Mouse (Mus musculus) gastrocnemius, adult 8-10 months (tissue): ENCODE measurements around the gene Hist1h3f. TPM values are rescaled to one million over a fixed set of nuclear protein-coding genes. Genes with fewer than 3 reads are reported as not detected.
A peak's percentile ranks its signal among the peaks of the same experiment; 100 is the strongest.

Experiments
- DNase-seq, 2 experiments: peaks; one replicate each; pipeline ENCODE4 v3.0.0; 2022; ENCODE audit warnings: low spot score in 2 of 2
- total RNA-seq, 4 experiments: library from RNA; stranded (reverse); gene quantifications; 2 replicates each; pipeline ENCODE4 v1.2.4; 2022

Hist1h3f gene
- 1 to 10 TPM; 3.1 to 5.0 (median 4.4) TPM for total RNA-seq

- peak; percentile 26 to 44 for DNase-seq
Observed at GRCm38 (mm10) chr13:23543965-23544786, at the start of gene Hist1h3f. Gene Hist1h3f (plus strand): TSS chr13:23544052.

GRCm38 (mm10) chr13:23495526-23495925 is 48.3 kb upstream of the Hist1h3f start:
- no peak for DNase-seq

DNA sequence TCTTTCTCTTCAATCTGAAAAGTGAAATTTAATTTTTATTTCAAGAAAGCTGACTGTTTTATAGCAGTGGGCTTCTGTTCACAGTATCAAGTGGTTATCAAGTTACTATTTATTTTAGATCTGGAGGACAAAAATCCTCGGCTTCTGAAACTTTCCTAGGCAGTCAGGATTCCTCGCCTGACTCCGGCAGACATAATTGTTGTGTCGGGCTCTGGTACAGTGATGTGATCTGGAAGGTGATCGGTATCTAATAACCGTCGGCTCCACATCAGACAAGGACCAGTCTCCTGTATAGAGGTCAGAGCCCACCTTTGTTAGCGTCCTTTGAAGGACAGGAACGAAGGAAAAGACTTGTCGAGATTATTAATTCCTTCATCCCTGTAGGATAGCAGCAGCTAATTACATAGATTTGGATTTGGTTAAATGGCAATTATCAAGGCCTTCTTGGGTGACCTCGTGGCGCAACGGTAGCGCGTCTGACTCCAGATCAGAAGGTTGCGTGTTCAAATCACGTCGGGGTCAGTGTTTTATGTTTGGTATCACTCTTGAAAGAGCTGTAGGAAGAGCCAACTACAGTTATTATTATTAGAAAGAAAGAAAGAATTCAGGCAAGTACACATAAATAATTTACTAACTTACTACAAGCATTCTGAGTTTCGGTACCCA is 46.1 kb upstream of the Hist1h3f start:
- DNase-seq = no peak

GRCm38 (mm10) chr13:23498653-23499052 is 45.2 kb upstream of the Hist1h3f start:
- DNase-seq = no peak

- no peak for DNase-seq
Observed at GRCm38 (mm10) chr13:23499943-23500342, 43.9 kb upstream of the Hist1h3f start.

DNA sequence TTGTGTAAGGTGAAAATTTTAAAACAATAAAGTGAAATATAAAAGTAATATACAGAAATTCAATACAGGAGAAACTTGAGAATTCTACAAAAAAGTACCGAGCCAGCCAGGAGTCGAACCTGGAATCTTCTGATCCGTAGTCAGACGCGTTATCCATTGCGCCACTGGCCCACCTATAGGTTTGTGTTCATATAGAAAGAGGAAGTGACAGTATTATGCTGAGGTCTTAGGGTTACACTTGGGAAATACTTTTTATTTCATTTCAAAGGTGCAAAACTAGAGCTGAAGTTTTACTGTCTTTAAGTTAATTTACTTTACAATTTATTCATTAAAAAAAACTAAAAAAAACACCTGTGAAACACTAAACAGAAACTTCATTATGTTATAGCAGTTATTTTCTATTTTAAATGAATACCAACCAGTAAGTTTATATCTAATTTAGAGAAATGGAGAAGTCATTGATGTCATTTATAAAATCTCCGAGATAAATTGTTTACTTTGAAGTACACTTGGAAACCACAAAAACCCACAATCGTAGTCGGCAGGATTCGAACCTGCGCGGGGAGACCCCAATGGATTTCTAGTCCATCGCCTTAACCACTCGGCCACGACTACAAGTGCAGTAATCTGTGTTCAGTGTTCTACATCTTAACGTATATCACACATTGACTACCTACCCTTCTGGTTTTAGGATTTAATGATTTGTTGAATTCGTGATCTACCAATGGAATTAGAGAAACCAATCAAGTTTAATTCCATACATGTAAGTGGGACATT is 43.2 kb upstream of the Hist1h3f start:
- peak; percentile 5 to 14 for DNase-seq

DNA sequence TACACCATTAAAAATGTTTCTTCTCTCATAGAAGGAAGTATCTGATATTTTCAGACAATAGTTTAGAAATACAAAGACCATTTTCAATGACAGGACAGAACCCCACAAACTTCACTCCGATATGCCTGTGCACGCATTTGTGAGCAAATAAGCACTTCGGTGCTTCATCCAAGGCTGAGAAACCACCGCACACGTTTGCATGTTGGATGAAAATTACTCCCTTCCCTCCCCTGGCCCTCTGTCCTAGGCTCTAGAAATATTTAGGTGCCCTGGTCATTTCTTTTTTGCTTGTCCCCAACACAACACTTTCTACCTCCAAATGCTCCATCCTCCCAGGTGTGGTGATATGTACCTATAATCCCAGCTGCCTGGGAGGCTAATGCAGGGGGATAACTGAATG is 42.3 kb upstream of the Hist1h3f start:
- DNase-seq = no peak

- no peak for DNase-seq
Observed at GRCm38 (mm10) chr13:23502031-23502567, 41.8 kb upstream of the Hist1h3f start.

- no peak for DNase-seq
Observed at GRCm38 (mm10) chr13:23502916-23503315, 40.9 kb upstream of the Hist1h3f start.

DNA sequence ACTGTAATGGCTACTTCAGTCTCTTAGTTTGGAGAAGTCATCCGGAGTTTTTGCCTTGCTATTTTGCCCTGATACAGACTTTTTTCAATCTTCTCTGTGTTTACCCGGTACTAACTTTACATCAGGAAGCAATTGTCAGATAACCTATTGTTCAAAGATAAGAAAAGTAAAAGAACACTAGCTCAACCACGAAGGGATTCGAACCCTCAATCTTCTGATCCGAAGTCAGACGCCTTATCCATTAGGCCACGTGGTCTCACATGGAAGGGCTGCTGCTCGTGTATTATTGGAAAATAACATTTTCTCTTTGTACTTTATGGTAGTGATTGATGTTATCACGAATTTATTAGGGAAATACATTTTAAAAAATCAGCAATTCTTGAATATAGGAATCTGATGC is 40.1 kb upstream of the Hist1h3f start:
- DNase-seq = no peak

- DNase-seq = no peak
Observed at GRCm38 (mm10) chr13:23505662-23506345, 38.0 kb upstream of the Hist1h3f start.

DNA sequence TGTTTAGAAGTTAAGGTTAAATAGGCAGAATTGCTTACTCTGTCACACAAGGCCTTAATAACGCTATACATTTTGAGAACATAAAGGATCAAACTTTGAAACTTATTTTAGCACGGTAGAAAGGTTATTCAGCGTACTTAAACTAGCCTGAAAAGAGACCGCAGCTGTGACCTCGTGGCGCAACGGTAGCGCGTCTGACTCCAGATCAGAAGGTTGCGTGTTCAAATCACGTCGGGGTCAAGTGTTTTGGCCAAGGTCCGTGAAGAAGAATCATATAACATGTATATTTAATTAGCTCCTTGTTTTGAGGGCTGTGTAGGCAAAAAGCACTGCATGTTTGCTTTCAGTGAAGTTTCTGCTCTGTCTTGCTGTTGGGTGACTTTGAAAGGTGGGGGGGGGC is 37.5 kb upstream of the Hist1h3f start:
- DNase-seq = no peak

GRCm38 (mm10) chr13:23506819-23507515 is 36.9 kb upstream of the Hist1h3f start:
- DNase-seq = no peak

- no peak for DNase-seq
Observed at GRCm38 (mm10) chr13:23510127-23510526, 33.7 kb upstream of the Hist1h3f start.

- no peak for DNase-seq
Observed at GRCm38 (mm10) chr13:23513517-23513916, 30.3 kb upstream of the Hist1h3f start.

GRCm38 (mm10) chr13:23515281-23515680 is 28.6 kb upstream of the Hist1h3f start:
- no peak for DNase-seq

DNA sequence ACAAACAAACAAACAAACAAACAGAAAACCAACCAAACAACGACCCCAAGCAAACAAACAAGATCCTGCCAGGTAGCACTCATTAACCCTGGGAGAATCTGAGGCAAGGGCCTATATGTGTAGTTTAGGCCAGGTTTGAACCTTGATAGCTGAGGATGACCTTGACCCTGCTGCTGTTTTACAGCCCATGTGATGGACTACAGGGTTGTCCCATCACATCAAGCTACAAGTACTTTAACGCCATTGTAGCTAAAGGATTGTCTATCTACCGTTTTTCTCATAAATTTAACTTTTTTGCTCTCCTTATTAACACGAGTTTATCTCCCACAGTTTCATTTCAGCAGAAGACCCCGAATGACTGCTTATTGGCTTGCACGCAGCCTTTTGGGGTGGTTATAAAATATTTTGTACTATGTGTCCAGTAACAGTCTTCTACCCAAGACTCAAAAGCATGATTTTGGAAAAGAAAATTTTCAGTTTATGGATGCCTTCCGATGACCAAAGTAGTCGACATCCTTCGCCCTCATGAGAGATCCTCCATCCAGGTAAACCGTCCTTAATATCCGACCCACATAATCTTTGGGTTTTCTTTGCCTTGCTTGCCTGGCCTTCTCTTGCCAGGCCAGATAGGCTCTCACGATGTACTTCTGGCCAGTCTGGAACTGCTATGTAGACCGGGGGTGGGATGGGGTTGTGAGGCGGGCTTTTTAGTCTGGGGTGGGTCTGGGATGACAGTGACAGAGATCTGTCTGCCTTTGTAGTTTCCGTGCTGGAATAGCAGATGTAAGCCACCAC is 27.8 kb upstream of the Hist1h3f start:
- no peak for DNase-seq

DNA sequence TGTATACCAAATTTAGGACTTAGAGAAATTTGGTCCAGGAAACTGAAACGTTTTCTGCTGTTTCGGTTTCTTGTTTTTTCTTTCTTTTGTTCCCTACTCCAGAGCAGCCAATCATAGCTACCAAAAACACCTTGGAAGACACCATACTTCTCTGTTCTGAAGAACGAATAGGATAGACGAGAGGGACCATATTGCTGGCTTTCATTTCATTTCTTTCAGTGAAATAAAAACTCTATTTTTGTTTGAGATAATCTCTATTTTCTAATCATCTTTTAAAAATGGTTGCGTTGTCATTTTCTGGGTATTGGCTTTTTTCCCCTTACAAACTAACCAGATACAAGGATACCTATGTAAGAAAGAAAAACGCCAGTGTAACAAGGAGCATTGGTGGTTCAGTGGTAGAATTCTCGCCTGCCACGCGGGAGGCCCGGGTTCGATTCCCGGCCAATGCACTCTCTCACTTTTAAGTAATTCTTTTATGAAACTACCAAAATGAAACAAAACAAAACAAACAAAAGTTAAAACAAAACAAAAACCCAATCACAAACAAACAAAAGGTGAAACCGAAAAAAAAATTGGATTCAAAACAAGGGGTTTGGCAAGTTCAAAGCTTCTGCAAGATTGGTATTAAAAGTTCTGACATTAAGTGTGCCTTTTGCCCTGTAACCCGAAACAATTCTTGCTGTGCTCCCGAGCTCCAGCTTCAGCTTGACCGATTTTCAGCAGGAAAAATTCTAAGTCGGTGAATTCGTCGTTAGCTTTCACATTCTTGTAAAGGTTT is 26.8 kb upstream of the Hist1h3f start:
- DNase-seq = peak; percentile 48 to 60
